Mouse (Mus musculus) kidney, embryonic 15.5 days (tissue): ENCODE measurements around the gene Arhgef2. TPM values are rescaled to one million over a fixed set of nuclear protein-coding genes. Genes with fewer than 3 reads are reported as not detected.
"Not testable (repeated sequence)": the region's sequence is repeated elsewhere in the genome, so short reads cannot be mapped to it uniquely, and the experiment has no call there.

ENCODE experiments used
- ATAC-seq: fragments of 200-750 bp; cut with Nextera tagmentation; replicated peaks from 2 replicates; pipeline ENCODE4 v1.8.0; 2017; ENCODE audit warnings: moderate TSS enrichment; ENCODE audit not compliant: low FRiP score
- H3K27ac ChIP-seq: fragments of 300-500 bp; sonication (generic); 2 replicates; pipeline ENCODE4 v1.5.1; 2015; ENCODE audit warnings: mild to moderate bottlenecking, inconsistent platforms
- H3K27me3 ChIP-seq: fragments of 300-500 bp; sonication (generic); 2 replicates; pipeline ENCODE4 v1.6.1; 2015; ENCODE audit warnings: inconsistent platforms
- H3K36me3 ChIP-seq: fragments of 300-500 bp; sonication (generic); 2 replicates; pipeline ENCODE4 v1.6.1; 2015; ENCODE audit warnings: inconsistent platforms
- H3K4me1 ChIP-seq: fragments of 300-500 bp; sonication (generic); 2 replicates; pipeline ENCODE4 v1.6.1; 2015; ENCODE audit warnings: inconsistent platforms
- H3K4me2 ChIP-seq: fragments of 300-500 bp; sonication (generic); 2 replicates; pipeline ENCODE4 v1.6.1; 2015; ENCODE audit warnings: moderate library complexity, mild to moderate bottlenecking, inconsistent platforms
- H3K4me3 ChIP-seq: fragments of 300-500 bp; sonication (generic); replicated peaks from 2 replicates; pipeline ENCODE4 v1.5.1; 2015; ENCODE audit warnings: mild to moderate bottlenecking, inconsistent platforms
- H3K9ac ChIP-seq: fragments of 300-500 bp; sonication (generic); 2 replicates; pipeline ENCODE4 v1.6.1; 2015; ENCODE audit warnings: mild to moderate bottlenecking, inconsistent platforms
- H3K9me3 ChIP-seq: fragments of 300-500 bp; sonication (generic); replicated peaks from 2 replicates; pipeline ENCODE4 v1.6.1; 2016; ENCODE audit warnings: inconsistent platforms
- WGBS: fragments of 180-500 bp; shearing (Covaris S2); methylation state at CpG from one replicate; pipeline ENCODE4 v1.1.7; 2015; ENCODE audit warnings: mixed read lengths; 5-methylcytosine and 5-hydroxymethylcytosine counted together
- polyA plus RNA-seq: library from polyadenylated mRNA; unstranded; fragments of >200 nt; fragmentation: Nextera tagmentation; extraction: Ambion mirVana; gene quantifications from 2 replicates; pipeline ENCODE4 v1.2.1, GENCODE M21; 2015

Arhgef2 gene
- polyA plus RNA-seq, 1 experiment from 2014 or later = 104 TPM

DNA sequence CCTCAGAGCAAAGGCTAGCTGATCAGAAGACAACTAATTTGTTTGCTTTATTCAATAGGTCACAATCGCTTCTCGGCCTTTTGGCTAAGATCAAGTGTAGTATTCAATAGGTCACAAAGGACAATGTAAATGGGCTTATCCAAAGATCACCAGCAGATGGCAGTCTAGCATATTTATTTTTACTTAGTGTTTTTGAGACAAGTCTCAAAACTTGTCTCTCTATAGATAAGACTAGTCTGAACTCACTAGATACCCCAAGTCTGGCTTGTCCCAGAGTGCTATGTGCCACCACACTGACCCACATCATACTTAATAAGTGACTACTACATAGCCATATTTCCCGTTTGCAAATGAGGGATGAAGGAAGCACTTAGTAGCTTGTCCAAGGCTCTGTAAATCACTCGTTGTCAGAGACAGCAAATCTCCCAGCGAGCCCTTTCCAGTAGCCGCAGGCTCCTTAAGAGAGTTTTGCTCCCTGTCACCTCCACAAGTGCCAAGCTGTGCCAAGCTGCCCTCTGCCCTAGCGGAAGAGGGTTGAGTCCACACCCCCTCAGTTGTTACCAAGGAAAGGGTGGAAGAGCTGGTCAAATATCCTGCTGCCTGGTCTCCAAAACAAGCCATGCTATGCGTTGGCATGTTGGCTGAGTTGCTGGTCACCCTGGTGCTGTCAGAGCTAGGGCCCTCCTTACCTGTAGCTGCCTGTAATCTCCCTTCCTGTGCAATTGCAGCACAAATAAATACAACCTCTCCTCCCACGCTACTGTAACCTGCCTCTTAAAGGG is 13.6 kb upstream of the Arhgef2 start:
- no peaks in the 10 kb centered on the region for H3K9me3 ChIP-seq
- no peak for ATAC-seq
- 23% methylated on average over 9 of the region's 9 CpGs for WGBS
- no peak overlapping the region for H3K9ac ChIP-seq
- peaks cover 18% of the 10 kb centered on the region for H3K36me3 ChIP-seq
- peaks cover 37% of the 10 kb centered on the region for H3K4me1 ChIP-seq
- H3K4me2 ChIP-seq = peak overlapping the region; percentile 4
- H3K27me3 ChIP-seq = no peaks in the 10 kb centered on the region
- H3K27ac ChIP-seq = no peak overlapping the region
- no peak overlapping the region for H3K4me3 ChIP-seq

- 67% methylated on average over 10 of the region's 10 CpGs for WGBS
- Histone ChIP-seq H3K9me3 (no peaks in the 10 kb centered on the region), H3K4me3 (no peak overlapping the region), H3K4me1 (peaks cover 37% of the 10 kb centered on the region), H3K27ac (no peak overlapping the region), H3K9ac (no peak overlapping the region), H3K4me2 (no peak overlapping the region), H3K36me3 (peaks cover 9% of the 10 kb centered on the region), H3K27me3 (no peaks in the 10 kb centered on the region)
- no peak for ATAC-seq
These were observed 12.7 kb upstream of the Arhgef2 start for GRCm38 (mm10) chr3:88592942-88593576.

DNA sequence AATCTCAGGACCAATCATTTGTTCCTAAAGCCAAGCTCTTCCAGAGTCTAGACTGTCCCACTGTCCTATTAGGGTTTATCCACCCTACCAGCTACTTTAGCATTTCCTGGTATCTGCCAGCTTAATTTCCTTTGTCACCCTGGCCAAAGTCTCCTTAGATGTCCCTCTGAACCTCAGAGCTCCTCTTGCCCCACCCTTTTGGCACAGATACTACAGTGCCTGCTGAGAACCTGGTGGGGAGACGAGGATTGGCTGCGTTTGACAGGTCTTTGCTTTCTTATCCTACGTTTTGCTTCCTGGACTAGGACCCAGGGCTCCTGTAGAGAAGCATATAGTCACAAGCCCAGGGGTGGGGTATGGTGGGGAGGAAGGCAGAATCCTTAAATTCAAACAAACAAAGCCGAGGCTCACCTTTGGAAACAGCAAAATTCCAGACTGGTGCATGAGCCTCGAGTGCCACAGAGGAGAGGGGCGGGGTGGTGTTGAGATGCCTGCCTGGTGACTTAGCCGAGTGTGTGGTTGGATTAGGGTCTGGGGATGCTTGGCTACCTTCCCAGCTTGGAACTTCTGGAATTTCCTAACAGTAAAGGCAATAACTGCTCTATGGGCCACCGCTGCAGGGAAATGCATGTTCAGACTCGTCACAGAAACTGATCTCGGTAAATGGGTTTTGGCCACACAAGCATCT is 11.7 kb upstream of the Arhgef2 start:
- WGBS = 54% methylated on average over 10 of the region's 10 CpGs
- H3K4me1 ChIP-seq = peaks cover 37% of the 10 kb centered on the region
- H3K4me2 ChIP-seq = no peak overlapping the region
- no peaks in the 10 kb centered on the region for H3K27me3 ChIP-seq
- H3K27ac ChIP-seq = no peak overlapping the region
- H3K9me3 ChIP-seq = no peaks in the 10 kb centered on the region
- ATAC-seq = no peak
- H3K4me3 ChIP-seq = no peak overlapping the region
- no peaks in the 10 kb centered on the region for H3K36me3 ChIP-seq
- H3K9ac ChIP-seq = no peak overlapping the region

GRCm38 (mm10) chr3:88596547-88596946 is 9.2 kb upstream of the Arhgef2 start:
- not testable (repeated sequence) for ATAC-seq
- 80% methylated on average over 4 of the region's 4 CpGs for WGBS

GRCm38 (mm10) chr3:88602466-88602865 is 3.3 kb upstream of the Arhgef2 start:
- ATAC-seq = no peak
- H3K27ac ChIP-seq = no peak overlapping the region
- H3K4me1 ChIP-seq = peaks cover 18% of the 10 kb centered on the region
- no peak overlapping the region for H3K4me3 ChIP-seq
- no peak overlapping the region for H3K4me2 ChIP-seq
- 79% methylated on average over 4 of the region's 4 CpGs for WGBS
- H3K9me3 ChIP-seq = no peaks in the 10 kb centered on the region
- no peaks in the 10 kb centered on the region for H3K36me3 ChIP-seq
- H3K27me3 ChIP-seq = peaks cover 4% of the 10 kb centered on the region; the same call in 1 of the 2 replicates
- H3K9ac ChIP-seq = no peak overlapping the region

More at GRCm38 (mm10) chr3:88596547-88596946, 9.2 kb upstream of the Arhgef2 start:
- not testable (repeated sequence) for H3K27ac ChIP-seq, H3K4me2 ChIP-seq, H3K9me3 ChIP-seq, H3K36me3 ChIP-seq, H3K27me3 ChIP-seq, H3K4me3 ChIP-seq, H3K9ac ChIP-seq
- H3K4me1 ChIP-seq = peaks cover 22% of the 10 kb centered on the region

DNA sequence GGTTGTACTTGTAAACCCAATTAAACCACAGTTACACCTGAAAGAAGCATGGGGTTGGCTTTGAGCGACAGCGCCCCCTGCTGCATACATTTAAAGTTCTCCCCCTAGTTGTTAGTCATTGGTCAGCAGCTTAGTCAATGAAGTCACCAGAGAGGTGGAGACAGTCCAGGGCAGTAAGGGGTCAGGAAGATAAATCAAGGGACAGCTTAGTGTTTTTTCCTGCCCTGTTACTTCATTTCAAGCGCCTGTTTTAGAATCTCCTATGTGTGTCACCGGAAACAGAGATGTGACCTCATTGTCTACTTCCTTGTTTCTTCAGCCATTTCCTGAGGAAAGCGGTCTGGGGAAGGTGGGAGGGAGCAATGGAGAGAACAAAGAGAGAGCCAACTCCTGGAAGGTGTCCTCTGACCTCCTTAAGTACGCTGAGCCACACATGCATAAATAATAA is 2.0 kb upstream of the Arhgef2 start:
- Histone ChIP-seq H3K4me1 (peaks cover 24% of the 10 kb centered on the region), H3K27ac (peak overlapping the region; percentile 64; the same call in 1 of the 2 replicates), H3K36me3 (no peaks in the 10 kb centered on the region), H3K4me3 (no peak overlapping the region), H3K4me2 (no peak overlapping the region), H3K9me3 (no peaks in the 10 kb centered on the region), H3K27me3 (peaks cover 4% of the 10 kb centered on the region; the same call in 1 of the 2 replicates), H3K9ac (no peak overlapping the region)
- 16% methylated on average over 6 of the region's 6 CpGs for WGBS
- ATAC-seq = peak; percentile 48; the same call in 1 of the 2 replicates

GRCm38 (mm10) chr3:88604863-88605262 is 903 bp upstream of the Arhgef2 start:
- H3K27ac ChIP-seq = no peak overlapping the region
- H3K9me3 ChIP-seq = no peaks in the 10 kb centered on the region
- H3K36me3 ChIP-seq = no peaks in the 10 kb centered on the region
- H3K9ac ChIP-seq = no peak overlapping the region
- H3K4me1 ChIP-seq = peaks cover 24% of the 10 kb centered on the region
- 93% methylated on average over 7 of the region's 7 CpGs for WGBS
- no peak overlapping the region for H3K4me2 ChIP-seq
- H3K4me3 ChIP-seq = no peak overlapping the region
- H3K27me3 ChIP-seq = peaks cover 4% of the 10 kb centered on the region; the same call in 1 of the 2 replicates
- ATAC-seq = no peak

- H3K9ac ChIP-seq = peak overlapping the region; percentile 33; the same call in 1 of the 2 replicates
- H3K27ac ChIP-seq = no peak overlapping the region
- peak; percentile 88 for ATAC-seq
- H3K4me3 ChIP-seq = peak overlapping the region; percentile 32
- H3K4me2 ChIP-seq = peak overlapping the region; percentile 71
- H3K27me3 ChIP-seq = peaks cover 4% of the 10 kb centered on the region; the same call in 1 of the 2 replicates
- WGBS = under 1% methylated on average over 20 of the region's 20 CpGs
- peaks cover 24% of the 10 kb centered on the region for H3K4me1 ChIP-seq
- H3K36me3 ChIP-seq = no peaks in the 10 kb centered on the region
- no peaks in the 10 kb centered on the region for H3K9me3 ChIP-seq
These were observed 1.4 kb downstream of the Arhgef2 start for GRCm38 (mm10) chr3:88607065-88607757.

GRCm38 (mm10) chr3:88607758-88608138 is 2.0 kb downstream of the Arhgef2 start:
- Histone ChIP-seq H3K4me2 (peak overlapping the region; percentile 71), H3K27me3 (peaks cover 4% of the 10 kb centered on the region; the same call in 1 of the 2 replicates), H3K9me3 (no peaks in the 10 kb centered on the region), H3K27ac (no peak overlapping the region), H3K4me3 (peak overlapping the region; percentile 32), H3K4me1 (peaks cover 24% of the 10 kb centered on the region), H3K36me3 (no peaks in the 10 kb centered on the region), H3K9ac (peak overlapping the region; percentile 26; the same call in 1 of the 2 replicates)
- peak; percentile 31; the same call in 1 of the 2 replicates for ATAC-seq
- WGBS = 28% methylated on average over 10 of the region's 10 CpGs

- Histone ChIP-seq H3K4me2 (no peak overlapping the region), H3K4me3 (no peak overlapping the region), H3K4me1 (peaks cover 14% of the 10 kb centered on the region), H3K36me3 (no peaks in the 10 kb centered on the region), H3K27ac (no peak overlapping the region), H3K9me3 (no peaks in the 10 kb centered on the region), H3K9ac (no peak overlapping the region), H3K27me3 (peaks cover 4% of the 10 kb centered on the region; the same call in 1 of the 2 replicates)
- ATAC-seq = no peak
- whole genome bisulfite sequencing = 53% methylated on average over 4 of the region's 4 CpGs
These were observed 3.3 kb downstream of the Arhgef2 start for GRCm38 (mm10) chr3:88609066-88609465.

DNA sequence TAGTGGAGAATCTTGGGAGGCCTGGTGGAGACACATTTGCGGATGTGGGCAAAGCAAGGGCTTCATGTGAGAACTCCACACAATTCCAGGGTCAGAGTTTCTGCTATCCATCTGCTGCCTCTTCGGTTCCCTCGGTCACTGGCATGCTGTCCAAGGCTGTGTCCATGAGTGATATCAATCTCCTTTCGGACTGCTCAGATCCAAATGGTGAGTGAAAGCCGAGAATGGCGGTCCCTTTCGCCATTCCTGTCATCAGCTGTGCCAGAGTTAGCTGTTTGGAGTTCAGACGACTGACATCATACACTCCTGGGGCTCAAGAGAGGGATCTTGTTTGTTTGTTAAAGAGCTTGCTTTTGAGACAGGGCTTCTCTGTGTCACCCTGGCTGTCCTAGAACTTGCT is 8.7 kb downstream of the Arhgef2 start:
- no peaks in the 10 kb centered on the region for H3K9me3 ChIP-seq
- H3K36me3 ChIP-seq = no peaks in the 10 kb centered on the region
- no peak overlapping the region for H3K4me3 ChIP-seq
- ATAC-seq = no peak
- H3K27ac ChIP-seq = no peak overlapping the region
- WGBS = 72% methylated on average over 8 of the region's 8 CpGs
- no peaks in the 10 kb centered on the region for H3K27me3 ChIP-seq
- H3K9ac ChIP-seq = no peak overlapping the region
- no peak overlapping the region for H3K4me2 ChIP-seq
- H3K4me1 ChIP-seq = peaks cover 35% of the 10 kb centered on the region
